Mouse (Mus musculus): ENCODE data around the gene Ryr3. TPM values are rescaled to one million over a fixed set of nuclear protein-coding genes. Genes with fewer than 3 reads are reported as not detected.

Ryr3 gene
- polyA plus RNA-seq (2012; rRNA removed): 3.0 TPM in 2 replicates
- polyA plus RNA-seq (2014; fragmentation: Nextera tagmentation; extraction: Ambion mirVana): 1.0 and 1.2 TPM in 2 replicates

GRCm38 (mm10) chr2:113216746-113217461 lies at the start of gene Ryr3:
Gene Ryr3, minus strand, starts transcription at chr2:113217096.
- H3K9me3 ChIP-seq (ENCODE audit: control insufficient read depth, low read length): no peaks in the 10 kb centered on the region
- H3K9ac ChIP-seq (ENCODE audit: low read depth, low read length, severe bottlenecking): peak within 1 kb of the TSS; percentile 50
- no peaks in the 10 kb centered on the region for H3K4me1 ChIP-seq (ENCODE audit: control insufficient read depth, insufficient read depth, low read length)
- 2% methylated on average over 26 of the region's 72 CpGs for WGBS
- TF ChIP-seq POLR2A (IDR thresholded peaks at IDR 0.05; ENCODE audit: borderline replicate concordance, extremely low read depth, insufficient read depth, insufficient read length): no peak
- DNase-seq (ENCODE audit: low spot score): peak; percentile 18
- peak within 1 kb of the TSS; percentile 83 for H3K4me2 ChIP-seq (replicated peaks; ENCODE audit: low read depth, low read length, severe bottlenecking)
- no peaks in the 10 kb centered on the region for H3K36me3 ChIP-seq (ENCODE audit: control insufficient read depth, insufficient read depth, low read length)
- peak; percentile 81 for ATAC-seq (ENCODE audit: low FRiP score, low read depth)
- peak within 1 kb of the TSS; percentile 49 for H3K4me3 ChIP-seq (replicated peaks; ENCODE audit: low read length)
- no peak within 1 kb of the TSS for H3K27ac ChIP-seq (replicated peaks; ENCODE audit: low read depth, low read length)
- H3K27me3 ChIP-seq (ENCODE audit: control insufficient read depth, insufficient read depth, low read length): peaks cover 45% of the 10 kb centered on the region

- H3K4me3 ChIP-seq (replicated peaks; ENCODE audit: low read length): no peak overlapping the region
- 26% methylated on average over 5 of the region's 5 CpGs for WGBS
- no peaks in the 10 kb centered on the region for H3K4me1 ChIP-seq (ENCODE audit: control insufficient read depth, insufficient read depth, low read length)
- ATAC-seq (ENCODE audit: low FRiP score, low read depth) (no peak), DNase-seq (ENCODE audit: low spot score) (no peak)
- TF ChIP-seq POLR2A (IDR thresholded peaks at IDR 0.05; ENCODE audit: borderline replicate concordance, extremely low read depth, insufficient read depth, insufficient read length): no peak
- no peak overlapping the region for H3K9ac ChIP-seq (ENCODE audit: low read depth, low read length, severe bottlenecking)
- H3K27ac ChIP-seq (replicated peaks; ENCODE audit: low read depth, low read length): no peak overlapping the region
- no peaks in the 10 kb centered on the region for H3K27me3 ChIP-seq (ENCODE audit: control insufficient read depth, insufficient read depth, low read length)
- H3K36me3 ChIP-seq (ENCODE audit: control insufficient read depth, insufficient read depth, low read length): no peaks in the 10 kb centered on the region
- no peak overlapping the region for H3K4me2 ChIP-seq (replicated peaks; ENCODE audit: low read depth, low read length, severe bottlenecking)
- no peaks in the 10 kb centered on the region for H3K9me3 ChIP-seq (ENCODE audit: control insufficient read depth, low read length)
These were observed 22.0 kb upstream of the Ryr3 start for GRCm38 (mm10) chr2:113238871-113239270.

GRCm38 (mm10) chr2:113236993-113237392 lies 20.1 kb upstream of the Ryr3 start:
- H3K4me1 ChIP-seq (ENCODE audit: control insufficient read depth, insufficient read depth, low read length): no peaks in the 10 kb centered on the region
- H3K27me3 ChIP-seq (ENCODE audit: control insufficient read depth, insufficient read depth, low read length): no peaks in the 10 kb centered on the region
- H3K27ac ChIP-seq (replicated peaks; ENCODE audit: low read depth, low read length): no peak overlapping the region
- WGBS: 67% methylated on average over 1 of the region's 1 CpGs
- H3K36me3 ChIP-seq (ENCODE audit: control insufficient read depth, insufficient read depth, low read length): no peaks in the 10 kb centered on the region
- DNase-seq (ENCODE audit: low spot score) (no peak), ATAC-seq (ENCODE audit: low FRiP score, low read depth) (no peak)
- H3K9me3 ChIP-seq (ENCODE audit: control insufficient read depth, low read length): no peaks in the 10 kb centered on the region
- H3K4me3 ChIP-seq (replicated peaks; ENCODE audit: low read length): no peak overlapping the region
- TF ChIP-seq POLR2A (IDR thresholded peaks at IDR 0.05; ENCODE audit: borderline replicate concordance, extremely low read depth, insufficient read depth, insufficient read length): no peak
- no peak overlapping the region for H3K9ac ChIP-seq (ENCODE audit: low read depth, low read length, severe bottlenecking)
- H3K4me2 ChIP-seq (replicated peaks; ENCODE audit: low read depth, low read length, severe bottlenecking): no peak overlapping the region

- ATAC-seq (ENCODE audit: low FRiP score, low read depth) (no peak), DNase-seq (ENCODE audit: low spot score) (peak; percentile 83)
- no peaks in the 10 kb centered on the region for H3K36me3 ChIP-seq (ENCODE audit: control insufficient read depth, insufficient read depth, low read length)
- H3K9ac ChIP-seq (ENCODE audit: low read depth, low read length, severe bottlenecking): no peak overlapping the region
- H3K27ac ChIP-seq (replicated peaks; ENCODE audit: low read depth, low read length): no peak overlapping the region
- no peak for TF ChIP-seq POLR2A (IDR thresholded peaks at IDR 0.05; ENCODE audit: borderline replicate concordance, extremely low read depth, insufficient read depth, insufficient read length)
- H3K4me1 ChIP-seq (ENCODE audit: control insufficient read depth, insufficient read depth, low read length): no peaks in the 10 kb centered on the region
- H3K27me3 ChIP-seq (ENCODE audit: control insufficient read depth, insufficient read depth, low read length): no peaks in the 10 kb centered on the region
- H3K4me3 ChIP-seq (replicated peaks; ENCODE audit: low read length): no peak overlapping the region
- H3K9me3 ChIP-seq (ENCODE audit: control insufficient read depth, low read length): no peaks in the 10 kb centered on the region
- H3K4me2 ChIP-seq (replicated peaks; ENCODE audit: low read depth, low read length, severe bottlenecking): no peak overlapping the region
- 21% methylated on average over 3 of the region's 3 CpGs for WGBS
These were observed 17.7 kb upstream of the Ryr3 start for GRCm38 (mm10) chr2:113234559-113234958.

- H3K9me3 ChIP-seq (ENCODE audit: control insufficient read depth, low read length): no peaks in the 10 kb centered on the region
- no peak for DNase-seq (ENCODE audit: low spot score)
- ATAC-seq (ENCODE audit: low FRiP score, low read depth): no peak
- no peak overlapping the region for H3K4me3 ChIP-seq (replicated peaks; ENCODE audit: low read length)
- 51% methylated on average over 3 of the region's 3 CpGs for WGBS
- H3K4me2 ChIP-seq (replicated peaks; ENCODE audit: low read depth, low read length, severe bottlenecking): no peak overlapping the region
- H3K27me3 ChIP-seq (ENCODE audit: control insufficient read depth, insufficient read depth, low read length): no peaks in the 10 kb centered on the region
- no peaks in the 10 kb centered on the region for H3K4me1 ChIP-seq (ENCODE audit: control insufficient read depth, insufficient read depth, low read length)
- TF ChIP-seq POLR2A (IDR thresholded peaks at IDR 0.05; ENCODE audit: borderline replicate concordance, extremely low read depth, insufficient read depth, insufficient read length): no peak
- H3K9ac ChIP-seq (ENCODE audit: low read depth, low read length, severe bottlenecking): no peak overlapping the region
- H3K27ac ChIP-seq (replicated peaks; ENCODE audit: low read depth, low read length): no peak overlapping the region
- H3K36me3 ChIP-seq (ENCODE audit: control insufficient read depth, insufficient read depth, low read length): no peaks in the 10 kb centered on the region
These were observed 16.5 kb upstream of the Ryr3 start for GRCm38 (mm10) chr2:113233356-113233755.
